Mouse (Mus musculus): ENCODE measurements at regions not wholly inside any gene's neighbourhood (a gene's known extent, or its start where the extent isn't known, plus 50 kb on each side); places are given as distances from the start of the nearest gene placed in this dataset.

DNA sequence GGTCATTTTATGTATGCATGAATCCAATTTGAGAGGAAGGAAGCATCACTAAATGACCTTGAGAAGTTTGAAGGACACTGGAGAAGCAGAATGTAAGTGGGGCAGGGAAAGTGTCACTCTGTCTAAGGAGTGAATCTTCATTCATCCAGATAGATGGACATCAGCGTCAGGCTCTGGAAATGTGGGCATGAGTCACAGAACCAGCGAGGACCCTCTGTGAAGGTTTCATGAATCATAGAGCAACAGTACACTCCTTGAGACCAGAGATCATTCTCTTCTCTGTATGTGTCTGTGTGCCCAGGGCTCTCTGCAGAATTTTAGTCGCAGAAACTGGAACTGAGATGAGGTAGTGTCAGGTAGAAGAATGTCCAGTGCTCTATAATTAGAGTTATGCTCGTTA lies 62.4 kb upstream of the Lypd6 start:
- H3K4me2 ChIP-seq (ENCODE audit: low read depth, severe bottlenecking): no peak overlapping the region
- no peak overlapping the region for H3K4me3 ChIP-seq (ENCODE audit: low read depth, low read length)
- H3K9ac ChIP-seq (ENCODE audit: low read length): no peak overlapping the region
- H3K36me3 ChIP-seq (ENCODE audit: control insufficient read depth, insufficient read depth, low read length): no peaks in the 10 kb centered on the region
- H3K27ac ChIP-seq (replicated peaks; ENCODE audit: low read depth, low read length): no peak overlapping the region
- ATAC-seq (ENCODE audit: insufficient number of reproducible peaks, low FRiP score, low TSS enrichment, low read depth) (no peak), DNase-seq (ENCODE audit: low spot score) (no peak)
- H3K9me3 ChIP-seq (ENCODE audit: control insufficient read depth, low read length): no peaks in the 10 kb centered on the region
- no peaks in the 10 kb centered on the region for H3K27me3 ChIP-seq (ENCODE audit: control insufficient read depth, insufficient read depth, low read length)
- 78% methylated on average over 4 of the region's 4 CpGs for WGBS
- no peaks in the 10 kb centered on the region; the same call in 1 of the 2 replicates for H3K4me1 ChIP-seq (ENCODE audit: control insufficient read depth, insufficient read depth, low read length)

DNA sequence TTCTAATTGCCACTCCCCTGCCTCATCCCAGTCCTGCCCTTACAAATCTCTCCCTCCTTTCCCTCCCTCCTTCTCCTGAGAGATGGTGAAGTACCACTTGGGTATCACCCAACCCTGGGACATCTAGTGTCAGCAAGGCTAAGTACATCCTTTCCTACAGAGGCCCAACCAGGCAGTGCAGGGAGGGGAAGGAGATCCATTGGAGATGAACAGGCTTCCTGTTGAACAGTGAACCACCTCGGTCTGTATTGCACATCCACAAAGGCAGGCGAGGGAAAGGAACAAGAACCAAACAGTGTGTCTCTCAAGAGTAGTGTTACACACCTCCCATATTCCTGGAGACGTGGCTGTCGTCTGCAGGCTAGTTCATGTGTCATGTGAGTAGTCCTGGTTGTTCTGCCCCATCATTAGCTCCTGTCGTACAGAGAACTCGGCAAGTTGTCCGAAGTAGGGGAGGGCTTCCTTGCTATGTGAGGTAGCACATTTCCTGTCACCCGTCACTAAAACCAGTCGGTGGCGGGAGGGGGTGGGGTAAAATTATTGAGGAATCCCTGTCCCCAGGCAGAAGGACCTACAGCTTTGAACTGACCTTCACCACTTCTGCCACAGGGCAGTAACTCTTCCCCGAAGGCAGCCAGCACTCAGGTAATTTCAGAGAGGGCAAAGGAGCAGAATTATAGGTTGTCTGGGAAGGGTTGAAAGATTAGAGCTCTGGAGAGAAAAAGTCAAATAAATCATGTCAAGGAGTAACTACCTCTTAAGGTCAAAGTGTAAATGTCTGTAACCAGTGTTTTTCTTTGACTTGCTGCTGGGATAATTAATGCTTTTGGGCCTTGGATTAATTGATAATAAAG lies 61.3 kb upstream of the Lypd6 start:
- WGBS: 20% methylated on average over 11 of the region's 11 CpGs
- Histone ChIP-seq H3K9me3 (ENCODE audit: control insufficient read depth, low read length) (no peaks in the 10 kb centered on the region), H3K36me3 (ENCODE audit: control insufficient read depth, insufficient read depth, low read length) (no peaks in the 10 kb centered on the region), H3K4me2 (ENCODE audit: low read depth, severe bottlenecking) (no peak overlapping the region), H3K4me1 (ENCODE audit: control insufficient read depth, insufficient read depth, low read length) (no peaks in the 10 kb centered on the region; the same call in 1 of the 2 replicates), H3K27ac (replicated peaks; ENCODE audit: low read depth, low read length) (no peak overlapping the region), H3K9ac (ENCODE audit: low read length) (no peak overlapping the region), H3K4me3 (ENCODE audit: low read depth, low read length) (no peak overlapping the region), H3K27me3 (ENCODE audit: control insufficient read depth, insufficient read depth, low read length) (no peaks in the 10 kb centered on the region)
- ATAC-seq (ENCODE audit: insufficient number of reproducible peaks, low FRiP score, low TSS enrichment, low read depth) (no peak), DNase-seq (ENCODE audit: low spot score) (peak; percentile 35)

DNA sequence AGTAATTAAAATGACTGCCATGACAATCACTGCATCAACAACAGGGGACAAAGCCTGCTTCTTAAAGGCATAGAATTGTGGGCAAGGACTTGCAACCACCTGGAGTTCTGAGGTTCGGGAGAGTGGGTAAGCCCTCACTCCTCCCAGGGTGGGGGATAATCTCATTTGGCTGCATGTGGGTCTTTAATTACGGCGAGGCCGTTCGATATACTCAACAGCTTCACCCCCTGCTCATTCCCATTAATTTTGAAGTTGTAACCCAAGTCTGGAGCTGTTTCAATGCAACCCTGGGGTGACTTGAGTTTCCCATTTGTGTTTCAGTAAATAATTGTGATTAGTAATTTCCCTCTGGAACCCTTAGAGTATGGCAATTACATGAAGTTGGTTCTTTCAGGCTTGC lies 57.9 kb upstream of the Lypd6 start:
- H3K27me3 ChIP-seq (ENCODE audit: control insufficient read depth, insufficient read depth, low read length): no peaks in the 10 kb centered on the region
- H3K4me3 ChIP-seq (ENCODE audit: low read depth, low read length): no peak overlapping the region
- H3K27ac ChIP-seq (replicated peaks; ENCODE audit: low read depth, low read length): no peak overlapping the region
- H3K36me3 ChIP-seq (ENCODE audit: control insufficient read depth, insufficient read depth, low read length): no peaks in the 10 kb centered on the region
- H3K4me1 ChIP-seq (ENCODE audit: control insufficient read depth, insufficient read depth, low read length): peaks cover 5% of the 10 kb centered on the region; the same call in 1 of the 2 replicates
- no peak for DNase-seq (ENCODE audit: low spot score)
- no peak for ATAC-seq (ENCODE audit: insufficient number of reproducible peaks, low FRiP score, low TSS enrichment, low read depth)
- H3K9me3 ChIP-seq (ENCODE audit: control insufficient read depth, low read length): no peaks in the 10 kb centered on the region
- WGBS: 49% methylated on average over 5 of the region's 5 CpGs
- H3K4me2 ChIP-seq (ENCODE audit: low read depth, severe bottlenecking): no peak overlapping the region
- no peak overlapping the region for H3K9ac ChIP-seq (ENCODE audit: low read length)

DNA sequence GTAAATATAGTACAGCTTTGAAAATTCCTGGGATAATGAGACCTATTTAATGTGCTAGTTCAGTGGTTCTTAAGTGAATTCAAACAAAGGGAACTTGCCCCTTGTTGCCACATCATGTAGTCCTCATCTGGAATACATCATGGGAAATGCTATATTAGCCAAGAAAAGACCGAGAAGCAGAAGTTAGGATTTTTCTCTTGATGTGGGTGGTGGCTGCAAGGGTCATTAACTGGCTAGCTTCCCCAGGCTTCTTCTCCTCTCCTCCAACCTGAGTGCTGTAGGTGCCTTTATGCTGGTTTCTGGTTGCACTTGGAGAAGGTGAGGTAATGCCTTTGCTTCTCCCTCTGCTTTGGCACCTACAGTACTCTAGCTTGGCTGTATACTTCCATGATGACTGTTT lies 55.8 kb upstream of the Lypd6 start:
- H3K4me3 ChIP-seq (ENCODE audit: low read depth, low read length): no peak overlapping the region
- no peak overlapping the region for H3K4me2 ChIP-seq (ENCODE audit: low read depth, severe bottlenecking)
- ATAC-seq (ENCODE audit: insufficient number of reproducible peaks, low FRiP score, low TSS enrichment, low read depth) (no peak), DNase-seq (ENCODE audit: low spot score) (no peak)
- H3K36me3 ChIP-seq (ENCODE audit: control insufficient read depth, insufficient read depth, low read length): no peaks in the 10 kb centered on the region
- H3K9ac ChIP-seq (ENCODE audit: low read length): no peak overlapping the region
- no peaks in the 10 kb centered on the region for H3K9me3 ChIP-seq (ENCODE audit: control insufficient read depth, low read length)
- H3K27ac ChIP-seq (replicated peaks; ENCODE audit: low read depth, low read length): no peak overlapping the region
- no peaks in the 10 kb centered on the region for H3K27me3 ChIP-seq (ENCODE audit: control insufficient read depth, insufficient read depth, low read length)
- H3K4me1 ChIP-seq (ENCODE audit: control insufficient read depth, insufficient read depth, low read length): peaks cover 5% of the 10 kb centered on the region; the same call in 1 of the 2 replicates
- WGBS: 19% methylated on average over 1 of the region's 1 CpGs

DNA sequence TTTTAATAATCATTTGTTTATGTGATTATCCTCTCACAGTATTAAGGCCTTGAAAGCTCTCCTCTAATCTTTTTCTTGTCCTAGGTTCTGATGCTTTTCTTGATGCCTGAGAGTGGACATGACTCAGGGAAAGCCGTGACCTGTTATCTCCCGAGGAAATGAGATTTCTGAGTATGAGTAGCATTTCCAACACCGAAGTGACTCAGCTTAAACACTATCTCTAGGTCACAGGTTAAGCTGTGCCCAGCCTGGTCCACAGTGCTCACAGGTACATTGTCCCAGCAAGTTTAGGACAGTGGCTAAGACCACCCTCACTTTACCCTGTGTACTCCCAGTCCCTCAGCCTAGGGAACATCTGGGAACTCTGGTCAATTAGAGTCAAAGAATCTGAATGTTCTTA lies 53.9 kb upstream of the Lypd6 start:
- DNase-seq (ENCODE audit: low spot score): no peak

DNA sequence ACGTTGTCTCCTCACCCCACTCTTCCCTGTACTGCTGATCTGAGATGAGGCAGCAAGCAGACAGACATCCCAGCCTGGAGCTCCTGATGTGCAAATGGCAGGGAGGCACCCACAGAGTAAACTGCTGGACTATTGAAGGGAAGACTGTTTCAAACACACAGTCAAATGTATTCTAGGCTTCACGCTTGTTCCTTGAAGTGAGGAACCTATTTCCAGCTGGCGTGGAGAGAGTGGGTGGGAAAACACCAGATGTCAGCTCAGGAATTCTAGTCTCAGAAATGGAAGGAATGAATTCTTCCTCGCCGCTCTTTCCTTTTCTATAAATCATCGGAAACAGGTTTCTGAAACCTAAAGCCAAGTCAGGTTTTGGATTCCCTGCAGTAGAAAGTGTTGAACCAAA lies 53.0 kb upstream of the Lypd6 start:
- 78% methylated on average over 6 of the region's 6 CpGs for WGBS

More for the DNA sequence above, 53.9 kb upstream of the Lypd6 start:
- Histone ChIP-seq H3K36me3 (ENCODE audit: control insufficient read depth, insufficient read depth, low read length) (no peaks in the 10 kb centered on the region), H3K4me3 (ENCODE audit: low read depth, low read length) (no peak overlapping the region), H3K4me1 (ENCODE audit: control insufficient read depth, insufficient read depth, low read length) (0 out of 2 replicates have a peak, but pooled peaks cover 5% of the 10 kb centered on the region), H3K27ac (replicated peaks; ENCODE audit: low read depth, low read length) (no peak overlapping the region), H3K9ac (ENCODE audit: low read length) (no peak overlapping the region), H3K9me3 (ENCODE audit: control insufficient read depth, low read length) (no peaks in the 10 kb centered on the region), H3K4me2 (ENCODE audit: low read depth, severe bottlenecking) (no peak overlapping the region), H3K27me3 (ENCODE audit: control insufficient read depth, insufficient read depth, low read length) (no peaks in the 10 kb centered on the region)
- no peak for ATAC-seq (ENCODE audit: insufficient number of reproducible peaks, low FRiP score, low TSS enrichment, low read depth)
- WGBS: 84% methylated on average over 3 of the region's 3 CpGs

DNA sequence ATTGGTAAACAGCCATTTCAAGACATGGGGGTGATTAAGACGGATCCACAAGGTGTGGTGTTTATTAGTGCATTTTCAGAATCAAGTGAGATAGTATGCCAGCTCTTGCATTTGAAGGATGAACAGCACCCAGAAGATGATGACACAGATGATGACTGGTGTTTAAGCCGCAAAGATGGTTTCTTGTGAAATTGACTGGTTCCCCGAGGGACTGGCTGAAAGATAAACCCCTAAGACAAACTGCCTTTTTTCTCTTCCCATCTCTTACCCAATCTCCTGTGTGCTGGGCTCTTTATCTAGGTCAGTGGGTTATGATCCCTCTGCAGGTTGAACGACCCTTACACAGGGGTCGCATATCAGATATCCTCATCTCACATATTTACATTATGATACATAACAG lies 52.3 kb upstream of the Lypd6 start:
- Histone ChIP-seq H3K27ac (replicated peaks; ENCODE audit: low read depth, low read length) (no peak overlapping the region), H3K4me1 (ENCODE audit: control insufficient read depth, insufficient read depth, low read length) (0 out of 2 replicates have a peak, but pooled peaks cover 5% of the 10 kb centered on the region), H3K36me3 (ENCODE audit: control insufficient read depth, insufficient read depth, low read length) (no peaks in the 10 kb centered on the region), H3K4me2 (ENCODE audit: low read depth, severe bottlenecking) (no peak overlapping the region), H3K9me3 (ENCODE audit: control insufficient read depth, low read length) (no peaks in the 10 kb centered on the region), H3K27me3 (ENCODE audit: control insufficient read depth, insufficient read depth, low read length) (no peaks in the 10 kb centered on the region), H3K4me3 (ENCODE audit: low read depth, low read length) (no peak overlapping the region), H3K9ac (ENCODE audit: low read length) (no peak overlapping the region)
- ATAC-seq (ENCODE audit: insufficient number of reproducible peaks, low FRiP score, low TSS enrichment, low read depth) (no peak), DNase-seq (ENCODE audit: low spot score) (no peak)
- 83% methylated on average over 5 of the region's 5 CpGs for WGBS

More for the DNA sequence above, 53.0 kb upstream of the Lypd6 start:
- DNase-seq (ENCODE audit: low spot score): no peak
- Histone ChIP-seq H3K36me3 (ENCODE audit: control insufficient read depth, insufficient read depth, low read length) (no peaks in the 10 kb centered on the region), H3K4me2 (ENCODE audit: low read depth, severe bottlenecking) (no peak overlapping the region), H3K9ac (ENCODE audit: low read length) (no peak overlapping the region), H3K4me3 (ENCODE audit: low read depth, low read length) (no peak overlapping the region), H3K27me3 (ENCODE audit: control insufficient read depth, insufficient read depth, low read length) (no peaks in the 10 kb centered on the region), H3K4me1 (ENCODE audit: control insufficient read depth, insufficient read depth, low read length) (0 out of 2 replicates have a peak, but pooled peaks cover 5% of the 10 kb centered on the region), H3K9me3 (ENCODE audit: control insufficient read depth, low read length) (no peaks in the 10 kb centered on the region), H3K27ac (replicated peaks; ENCODE audit: low read depth, low read length) (no peak overlapping the region)
- ATAC-seq (ENCODE audit: insufficient number of reproducible peaks, low FRiP score, low TSS enrichment, low read depth): no peak

DNA sequence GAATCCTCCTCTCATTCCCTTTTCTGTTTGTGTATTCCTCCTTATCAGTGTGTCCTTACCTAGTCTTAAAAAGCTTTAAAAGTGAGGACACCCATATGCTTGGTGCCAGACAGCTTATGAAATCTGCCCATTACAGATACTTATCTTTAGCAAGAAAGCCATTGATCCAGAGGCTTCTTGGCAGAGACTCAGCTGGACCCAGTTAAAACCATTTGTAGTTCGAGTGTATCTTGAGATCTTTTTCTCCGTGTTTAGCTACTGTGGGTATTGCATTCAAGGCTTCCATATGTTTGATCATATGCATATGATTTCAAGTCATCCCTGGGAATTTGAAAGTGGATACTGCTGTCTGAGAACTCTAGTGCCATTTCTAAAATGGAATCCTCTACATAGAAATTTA lies 51.5 kb upstream of the Lypd6 start:
- no peak overlapping the region for H3K27ac ChIP-seq (replicated peaks; ENCODE audit: low read depth, low read length)
- 0 out of 2 replicates have a peak, but pooled peaks cover 5% of the 10 kb centered on the region for H3K4me1 ChIP-seq (ENCODE audit: control insufficient read depth, insufficient read depth, low read length)
- no peak overlapping the region for H3K9ac ChIP-seq (ENCODE audit: low read length)
- no peaks in the 10 kb centered on the region for H3K27me3 ChIP-seq (ENCODE audit: control insufficient read depth, insufficient read depth, low read length)
- no peak overlapping the region for H3K4me3 ChIP-seq (ENCODE audit: low read depth, low read length)
- ATAC-seq (ENCODE audit: insufficient number of reproducible peaks, low FRiP score, low TSS enrichment, low read depth): no peak
- H3K9me3 ChIP-seq (ENCODE audit: control insufficient read depth, low read length): no peaks in the 10 kb centered on the region
- no peak overlapping the region for H3K4me2 ChIP-seq (ENCODE audit: low read depth, severe bottlenecking)
- WGBS: 89% methylated on average over 2 of the region's 2 CpGs
- DNase-seq (ENCODE audit: low spot score): no peak
- H3K36me3 ChIP-seq (ENCODE audit: control insufficient read depth, insufficient read depth, low read length): no peaks in the 10 kb centered on the region
